Mouse (Mus musculus) intestine, postnatal 0 days (tissue): ENCODE measurements at regions not wholly inside any gene's neighbourhood (a gene's known extent, or its start where the extent isn't known, plus 50 kb on each side); places are given as distances from the start of the nearest gene placed in this dataset.

Source experiments
- ATAC-seq: fragments of 200-750 bp; cut with Nextera tagmentation; 2 replicates; pipeline ENCODE4 v1.8.0; 2017; ENCODE audit warnings: mild to moderate bottlenecking, moderate TSS enrichment, moderate library complexity
- H3K27ac ChIP-seq: fragments of 300-500 bp; sonication (generic); 2 replicates; pipeline ENCODE4 v1.5.1; 2014; ENCODE audit warnings: mild to moderate bottlenecking, low read depth, low read length, moderate library complexity
- H3K27me3 ChIP-seq: fragments of 300-500 bp; sonication (generic); replicated peaks from 2 replicates; pipeline ENCODE4 v1.6.1; 2014; ENCODE audit warnings: low read length, mixed read lengths; ENCODE audit not compliant: control insufficient read depth, insufficient read depth
- H3K36me3 ChIP-seq: fragments of 300-500 bp; sonication (generic); 2 replicates; pipeline ENCODE4 v1.6.1; 2014; ENCODE audit warnings: mild to moderate bottlenecking, moderate library complexity; ENCODE audit not compliant: control insufficient read depth, insufficient read depth
- H3K4me1 ChIP-seq: fragments of 300-500 bp; sonication (generic); replicated peaks from 2 replicates; pipeline ENCODE4 v1.6.1; 2014; ENCODE audit warnings: antibody characterized with exemption, low read length, mixed read lengths; ENCODE audit not compliant: control insufficient read depth, insufficient read depth
- H3K4me2 ChIP-seq: fragments of 300-500 bp; sonication (generic); replicated peaks from 2 replicates; pipeline ENCODE4 v1.6.1; 2014; ENCODE audit warnings: low read depth, mild to moderate bottlenecking, moderate library complexity
- H3K4me3 ChIP-seq: fragments of 300-500 bp; sonication (generic); 2 replicates; pipeline ENCODE4 v1.5.1; 2014; ENCODE audit warnings: low read depth, low read length
- H3K9ac ChIP-seq: fragments of 300-500 bp; sonication (generic); 2 replicates; pipeline ENCODE4 v1.6.1; 2014; ENCODE audit warnings: mild to moderate bottlenecking, low read depth, low read length
- H3K9me3 ChIP-seq: fragments of 300-500 bp; sonication (generic); 2 replicates; pipeline ENCODE4 v1.6.1; 2016; ENCODE audit warnings: mixed run types; ENCODE audit not compliant: control insufficient read depth
- CTCF ChIP-seq: sonication (generic); IDR thresholded peaks from 2 replicates; pipeline ENCODE4 v1.5.1; 2016; ENCODE audit warnings: low read depth, mild to moderate bottlenecking, control low read depth, antibody characterized with exemption, moderate library complexity
- WGBS: fragments of 180-500 bp; shearing (Covaris S2); extraction: QIAGEN DNeasy Blood & Tissue Kit; methylation state at CpG from one replicate; pipeline ENCODE4 v1.1.7; 2014; 5-methylcytosine and 5-hydroxymethylcytosine counted together

DNA sequence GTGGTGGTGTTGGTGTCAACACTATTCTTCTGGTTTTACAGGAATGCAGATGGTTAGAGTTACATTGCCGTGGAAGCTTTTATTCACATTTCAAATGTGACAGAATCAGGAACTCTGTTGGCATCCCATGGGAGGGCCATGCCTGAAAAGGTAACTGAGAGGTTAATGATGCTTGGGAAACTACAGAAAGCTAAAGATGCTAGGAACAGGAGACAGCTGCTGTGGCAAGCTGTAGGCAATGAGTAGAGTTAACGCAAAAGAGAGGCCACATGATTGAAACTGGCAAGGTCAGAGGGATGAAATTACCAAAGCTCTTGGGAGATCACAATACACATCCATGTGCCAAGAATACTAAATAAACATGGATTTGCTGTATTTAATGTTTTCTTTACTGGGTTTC lies 886.4 kb downstream of the Stpg2 start:
- Histone ChIP-seq H3K36me3 (no peaks in the 10 kb centered on the region), H3K27ac (no peak overlapping the region), H3K4me1 (no peaks in the 10 kb centered on the region), H3K27me3 (no peaks in the 10 kb centered on the region), H3K9me3 (no peaks in the 10 kb centered on the region), H3K4me2 (no peak overlapping the region), H3K9ac (no peak overlapping the region), H3K4me3 (no peak overlapping the region)
- TF ChIP-seq CTCF, result no peak
- 89% methylated on average over 2 of the region's 2 CpGs for WGBS
- no peak for ATAC-seq

- no peak overlapping the region for H3K27ac ChIP-seq
- H3K4me3 ChIP-seq, result no peak overlapping the region
- H3K27me3 ChIP-seq, result no peaks in the 10 kb centered on the region
- TF ChIP-seq CTCF, result no peak
- H3K4me2 ChIP-seq, result no peak overlapping the region
- no peaks in the 10 kb centered on the region for H3K36me3 ChIP-seq
- ATAC-seq, result no peak
- H3K9ac ChIP-seq, result no peak overlapping the region
- no peaks in the 10 kb centered on the region for H3K4me1 ChIP-seq
- H3K9me3 ChIP-seq, result no peaks in the 10 kb centered on the region
These were observed 891.5 kb downstream of the Stpg2 start for GRCm38 (mm10) chr3:140096854-140097540.

GRCm38 (mm10) chr3:140109401-140109800 lies 903.9 kb downstream of the Stpg2 start:
- no peaks in the 10 kb centered on the region for H3K4me1 ChIP-seq
- H3K9ac ChIP-seq, result no peak overlapping the region
- no peaks in the 10 kb centered on the region for H3K36me3 ChIP-seq
- no peaks in the 10 kb centered on the region for H3K27me3 ChIP-seq
- ATAC-seq, result no peak
- no peak overlapping the region for H3K4me3 ChIP-seq
- WGBS, result 76% methylated on average over 4 of the region's 4 CpGs
- H3K9me3 ChIP-seq, result no peaks in the 10 kb centered on the region
- H3K27ac ChIP-seq, result no peak overlapping the region
- TF ChIP-seq CTCF, result no peak
- no peak overlapping the region for H3K4me2 ChIP-seq

- H3K9ac ChIP-seq, result no peak overlapping the region
- no peak overlapping the region for H3K4me2 ChIP-seq
- no peaks in the 10 kb centered on the region for H3K9me3 ChIP-seq
- WGBS, result 79% methylated on average over 9 of the region's 9 CpGs
- no peak overlapping the region for H3K4me3 ChIP-seq
- no peak overlapping the region for H3K27ac ChIP-seq
- H3K4me1 ChIP-seq, result no peaks in the 10 kb centered on the region
- no peaks in the 10 kb centered on the region for H3K27me3 ChIP-seq
- no peak for TF ChIP-seq CTCF
- H3K36me3 ChIP-seq, result no peaks in the 10 kb centered on the region
- no peak for ATAC-seq
These were observed 906.1 kb downstream of the Stpg2 start for GRCm38 (mm10) chr3:140111414-140112172.

DNA sequence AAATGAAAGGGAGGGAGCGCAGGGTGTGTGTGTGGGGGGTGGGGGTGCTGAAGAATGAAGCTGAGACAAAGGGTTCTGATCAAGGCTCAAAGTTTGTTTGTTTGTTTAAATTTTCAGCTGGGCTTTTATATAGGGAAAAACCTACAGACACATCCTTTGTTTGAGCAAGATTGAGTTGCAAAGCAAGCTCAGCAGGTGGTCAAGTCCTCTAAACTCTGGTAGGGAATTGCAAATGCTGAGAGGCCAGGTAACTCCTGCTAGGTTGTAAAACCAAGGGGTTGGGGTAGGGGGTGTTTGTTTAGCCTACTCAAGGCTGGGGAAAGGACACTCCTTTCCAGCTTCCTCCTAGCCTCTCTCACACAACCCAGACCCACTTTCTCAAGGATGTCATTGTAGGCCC lies 909.6 kb downstream of the Stpg2 start:
- no peak for ATAC-seq
- Histone ChIP-seq H3K4me1 (no peaks in the 10 kb centered on the region), H3K27ac (no peak overlapping the region), H3K9me3 (no peaks in the 10 kb centered on the region), H3K27me3 (no peaks in the 10 kb centered on the region), H3K36me3 (no peaks in the 10 kb centered on the region), H3K4me2 (no peak overlapping the region), H3K4me3 (no peak overlapping the region), H3K9ac (no peak overlapping the region)
- no peak for TF ChIP-seq CTCF
- WGBS, result 73% methylated on average over 1 of the region's 1 CpGs

DNA sequence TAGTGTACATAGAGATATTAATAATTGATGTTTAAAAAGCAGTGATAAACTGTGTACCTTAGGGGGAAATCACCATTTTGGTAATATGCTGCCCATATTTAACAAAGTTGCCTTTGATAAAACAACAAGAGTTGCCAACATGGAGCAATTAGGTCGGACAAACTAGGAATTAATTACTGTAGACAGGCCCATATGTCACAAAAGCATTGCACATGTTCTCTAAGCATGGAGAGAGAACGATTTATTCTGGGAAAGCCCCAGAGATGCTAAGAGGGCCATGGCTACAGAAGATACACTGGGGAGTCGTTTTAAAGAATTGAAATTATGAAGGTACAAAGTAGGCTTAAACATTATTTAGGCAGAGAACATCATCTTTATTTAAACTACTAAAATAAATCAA lies 921.8 kb downstream of the Stpg2 start:
- H3K27me3 ChIP-seq, result no peaks in the 10 kb centered on the region
- 57% methylated on average over 3 of the region's 3 CpGs for WGBS

More for the DNA sequence above, 921.8 kb downstream of the Stpg2 start:
- no peak overlapping the region for H3K4me2 ChIP-seq
- no peak overlapping the region for H3K4me3 ChIP-seq
- TF ChIP-seq CTCF, result no peak
- no peak for ATAC-seq
- no peaks in the 10 kb centered on the region for H3K9me3 ChIP-seq
- no peaks in the 10 kb centered on the region for H3K36me3 ChIP-seq
- no peaks in the 10 kb centered on the region for H3K4me1 ChIP-seq
- H3K27ac ChIP-seq, result no peak overlapping the region
- no peak overlapping the region for H3K9ac ChIP-seq
